Mouse (Mus musculus): ENCODE measurements at regions not wholly inside any gene's neighbourhood (a gene's known extent, or its start where the extent isn't known, plus 50 kb on each side); places are given as distances from the start of the nearest gene placed in this dataset.

DNA sequence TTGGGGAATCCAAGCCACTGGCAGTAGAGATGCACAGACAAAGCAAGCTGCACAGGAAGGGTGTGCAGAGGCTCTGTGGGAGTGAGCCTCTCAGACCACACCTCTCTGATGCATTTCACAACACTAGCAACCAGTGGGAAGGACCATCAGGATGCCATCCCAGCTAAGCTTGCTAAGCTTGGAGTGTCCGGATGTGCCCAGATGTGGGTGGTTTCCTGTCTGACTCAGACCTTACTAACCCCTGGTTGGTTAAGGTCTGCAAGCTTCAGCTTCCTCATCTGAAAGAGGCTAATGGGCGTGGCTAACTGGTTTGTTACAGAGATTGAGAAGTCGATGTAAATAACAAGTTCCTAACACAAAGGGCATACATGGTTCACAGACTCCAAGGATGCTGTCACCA lies 186.6 kb upstream of the Ubl3 start:
- 71% methylated on average over 3 of the region's 3 CpGs for WGBS
- Histone ChIP-seq H3K4me3 (replicated peaks) (no peak overlapping the region), H3K27me3 (replicated peaks) (no peaks in the 10 kb centered on the region), H3K9ac (no peak overlapping the region), H3K27ac (no peak overlapping the region), H3K9me3 (no peaks in the 10 kb centered on the region; the same call in 1 of the 2 replicates), H3K36me3 (no peaks in the 10 kb centered on the region), H3K4me1 (replicated peaks) (peaks cover 12% of the 10 kb centered on the region), H3K4me2 (replicated peaks) (no peak overlapping the region)
- ATAC-seq: peak; percentile 24; the same call in 1 of the 2 replicates

DNA sequence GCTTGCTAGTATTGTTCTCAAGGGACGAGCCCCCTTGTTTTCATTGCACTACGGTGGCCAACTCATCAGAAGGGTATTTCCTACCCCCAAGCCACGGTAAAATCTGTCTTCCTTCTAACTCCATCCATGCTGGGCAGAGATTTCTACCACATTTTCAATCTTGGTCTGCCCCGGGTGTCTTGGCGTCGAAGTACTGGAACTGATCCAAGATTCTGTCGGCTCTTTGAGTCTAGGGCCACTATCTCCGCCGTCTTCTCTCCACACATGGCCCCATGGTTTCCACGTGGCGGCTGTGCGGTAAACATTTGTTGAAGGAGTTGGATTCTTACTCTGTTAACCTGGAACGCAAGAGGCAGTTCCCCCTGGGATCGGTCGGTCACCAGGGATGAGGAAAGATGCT lies 177.0 kb upstream of the Ubl3 start:
- H3K9ac ChIP-seq: no peak overlapping the region
- no peak for ATAC-seq
- no peaks in the 10 kb centered on the region for H3K27me3 ChIP-seq (replicated peaks)
- no peak overlapping the region for H3K4me2 ChIP-seq (replicated peaks)
- no peaks in the 10 kb centered on the region for H3K36me3 ChIP-seq
- WGBS: 78% methylated on average over 15 of the region's 15 CpGs
- H3K4me3 ChIP-seq (replicated peaks): no peak overlapping the region
- no peaks in the 10 kb centered on the region for H3K4me1 ChIP-seq (replicated peaks)
- no peaks in the 10 kb centered on the region for H3K9me3 ChIP-seq
- H3K27ac ChIP-seq: no peak overlapping the region

DNA sequence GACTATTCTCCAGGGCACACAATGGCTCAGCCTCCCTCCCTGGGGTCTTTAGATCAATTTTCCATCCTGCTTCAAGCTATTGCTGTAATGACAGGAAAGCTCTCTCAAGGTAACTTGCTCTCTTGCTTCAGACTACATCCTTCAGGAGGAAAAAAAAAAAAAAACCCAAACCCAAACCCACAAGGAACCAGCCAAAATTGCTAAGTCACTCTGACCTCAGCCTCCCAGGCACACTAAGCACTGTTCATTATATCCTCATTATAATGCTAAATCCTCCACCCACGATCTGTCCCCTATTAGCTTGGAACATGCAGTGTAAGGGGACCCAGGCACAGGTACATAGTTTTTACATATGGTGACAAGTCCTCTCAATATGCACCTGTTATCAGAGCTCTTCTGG lies 175.9 kb upstream of the Ubl3 start:
- no peaks in the 10 kb centered on the region for H3K36me3 ChIP-seq
- H3K4me3 ChIP-seq (replicated peaks): no peak overlapping the region
- no peak for ATAC-seq
- H3K27ac ChIP-seq: no peak overlapping the region
- H3K9me3 ChIP-seq: no peaks in the 10 kb centered on the region
- no peaks in the 10 kb centered on the region for H3K4me1 ChIP-seq (replicated peaks)
- 80% methylated on average over 1 of the region's 1 CpGs for WGBS
- H3K27me3 ChIP-seq (replicated peaks): no peaks in the 10 kb centered on the region
- H3K9ac ChIP-seq: no peak overlapping the region
- no peak overlapping the region for H3K4me2 ChIP-seq (replicated peaks)

GRCm38 (mm10) chr5:148726442-148726841 lies 173.9 kb upstream of the Ubl3 start:
- Histone ChIP-seq H3K36me3 (no peaks in the 10 kb centered on the region), H3K4me1 (replicated peaks) (no peaks in the 10 kb centered on the region), H3K27me3 (replicated peaks) (no peaks in the 10 kb centered on the region), H3K9me3 (no peaks in the 10 kb centered on the region), H3K4me3 (replicated peaks) (no peak overlapping the region), H3K27ac (no peak overlapping the region), H3K4me2 (replicated peaks) (no peak overlapping the region), H3K9ac (no peak overlapping the region)
- WGBS: 75% methylated on average over 7 of the region's 7 CpGs
- no peak for ATAC-seq

DNA sequence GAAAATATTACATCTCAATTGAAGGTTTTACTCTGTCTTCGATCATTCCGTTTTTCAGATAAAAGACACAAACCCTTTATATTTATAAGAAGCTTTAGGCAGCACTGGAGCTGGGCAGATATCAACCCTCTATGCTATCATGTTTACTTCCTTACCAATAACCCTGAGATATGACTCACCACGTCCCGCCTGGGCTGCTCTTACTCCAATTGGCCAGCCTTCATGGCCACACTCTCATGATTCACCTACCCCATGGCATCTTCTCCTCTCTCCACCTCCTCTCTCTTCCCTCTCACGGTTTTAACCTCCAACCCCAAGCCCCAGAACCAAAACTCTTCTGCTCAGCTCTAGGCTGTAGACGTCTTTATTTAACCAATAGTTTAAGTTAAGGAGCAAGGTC lies 171.9 kb upstream of the Ubl3 start:
- ATAC-seq: no peak
- no peaks in the 10 kb centered on the region for H3K4me1 ChIP-seq (replicated peaks)
- no peak overlapping the region for H3K4me2 ChIP-seq (replicated peaks)
- no peaks in the 10 kb centered on the region for H3K27me3 ChIP-seq (replicated peaks)
- WGBS: 73% methylated on average over 6 of the region's 6 CpGs
- no peaks in the 10 kb centered on the region for H3K9me3 ChIP-seq
- H3K9ac ChIP-seq: no peak overlapping the region
- H3K36me3 ChIP-seq: no peaks in the 10 kb centered on the region
- no peak overlapping the region for H3K4me3 ChIP-seq (replicated peaks)
- H3K27ac ChIP-seq: no peak overlapping the region

GRCm38 (mm10) chr5:148723677-148724227 lies 171.2 kb upstream of the Ubl3 start:
- Histone ChIP-seq H3K4me3 (replicated peaks) (no peak overlapping the region), H3K36me3 (no peaks in the 10 kb centered on the region), H3K9ac (no peak overlapping the region), H3K4me2 (replicated peaks) (no peak overlapping the region), H3K27ac (no peak overlapping the region), H3K4me1 (replicated peaks) (no peaks in the 10 kb centered on the region), H3K27me3 (replicated peaks) (no peaks in the 10 kb centered on the region), H3K9me3 (no peaks in the 10 kb centered on the region)
- 87% methylated on average over 11 of the region's 11 CpGs for whole genome bisulfite sequencing
- ATAC-seq: no peak

GRCm38 (mm10) chr5:148720604-148721003 lies 168.0 kb upstream of the Ubl3 start:
- H3K4me2 ChIP-seq (replicated peaks): no peak overlapping the region
- H3K4me3 ChIP-seq (replicated peaks): no peak overlapping the region
- H3K9me3 ChIP-seq: no peaks in the 10 kb centered on the region
- WGBS: 89% methylated on average over 5 of the region's 5 CpGs
- no peak overlapping the region for H3K27ac ChIP-seq
- no peak for ATAC-seq
- no peaks in the 10 kb centered on the region for H3K36me3 ChIP-seq
- H3K9ac ChIP-seq: no peak overlapping the region
- H3K27me3 ChIP-seq (replicated peaks): no peaks in the 10 kb centered on the region
- H3K4me1 ChIP-seq (replicated peaks): no peaks in the 10 kb centered on the region

- ATAC-seq: no peak
- 89% methylated on average over 6 of the region's 6 CpGs for WGBS
- H3K9me3 ChIP-seq: no peaks in the 10 kb centered on the region
- H3K4me3 ChIP-seq (replicated peaks): no peak overlapping the region
- H3K36me3 ChIP-seq: no peaks in the 10 kb centered on the region
- no peak overlapping the region for H3K4me2 ChIP-seq (replicated peaks)
- no peaks in the 10 kb centered on the region for H3K27me3 ChIP-seq (replicated peaks)
- 0 out of 2 replicates have a peak, but pooled peaks cover 2% of the 10 kb centered on the region for H3K4me1 ChIP-seq (replicated peaks)
- no peak overlapping the region for H3K9ac ChIP-seq
- H3K27ac ChIP-seq: no peak overlapping the region
Measured at GRCm38 (mm10) chr5:148716633-148717032, 164.0 kb upstream of the Ubl3 start.

GRCm38 (mm10) chr5:148715218-148715991 lies 162.8 kb upstream of the Ubl3 start:
- Histone ChIP-seq H3K4me3 (replicated peaks) (no peak overlapping the region), H3K9me3 (no peaks in the 10 kb centered on the region), H3K4me2 (replicated peaks) (no peak overlapping the region; the same call in 1 of the 2 replicates), H3K36me3 (no peaks in the 10 kb centered on the region), H3K27ac (no peak overlapping the region), H3K27me3 (replicated peaks) (no peaks in the 10 kb centered on the region), H3K9ac (no peak overlapping the region), H3K4me1 (replicated peaks) (0 out of 2 replicates have a peak, but pooled peaks cover 2% of the 10 kb centered on the region)
- ATAC-seq: peak; percentile 75
- 55% methylated on average over 15 of the region's 15 CpGs for WGBS

DNA sequence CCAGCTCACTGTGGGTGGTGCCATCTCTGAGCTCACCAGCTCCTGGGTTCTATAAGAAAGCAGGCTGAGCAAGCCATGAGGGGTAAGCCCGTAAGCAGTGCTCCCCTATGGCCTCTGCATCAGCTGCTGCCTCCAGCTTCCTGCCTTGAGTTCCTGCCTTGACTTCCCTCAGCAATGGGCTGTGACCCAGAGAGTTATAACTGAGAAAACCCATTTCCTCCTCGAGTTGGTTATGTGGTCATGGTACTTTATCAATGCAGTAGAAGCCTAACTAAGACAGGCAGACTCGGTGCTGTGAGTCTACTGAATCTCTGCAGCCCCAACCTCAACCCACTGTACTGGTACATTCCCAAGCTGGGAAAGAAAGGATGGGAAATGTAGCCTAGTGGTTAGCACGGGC lies 162.2 kb upstream of the Ubl3 start:
- Histone ChIP-seq H3K36me3 (no peaks in the 10 kb centered on the region), H3K27me3 (replicated peaks) (no peaks in the 10 kb centered on the region), H3K4me3 (replicated peaks) (no peak overlapping the region), H3K27ac (no peak overlapping the region), H3K9ac (no peak overlapping the region), H3K4me1 (replicated peaks) (0 out of 2 replicates have a peak, but pooled peaks cover 2% of the 10 kb centered on the region), H3K9me3 (no peaks in the 10 kb centered on the region), H3K4me2 (replicated peaks) (no peak overlapping the region)
- WGBS: 70% methylated on average over 4 of the region's 4 CpGs
- ATAC-seq: no peak

DNA sequence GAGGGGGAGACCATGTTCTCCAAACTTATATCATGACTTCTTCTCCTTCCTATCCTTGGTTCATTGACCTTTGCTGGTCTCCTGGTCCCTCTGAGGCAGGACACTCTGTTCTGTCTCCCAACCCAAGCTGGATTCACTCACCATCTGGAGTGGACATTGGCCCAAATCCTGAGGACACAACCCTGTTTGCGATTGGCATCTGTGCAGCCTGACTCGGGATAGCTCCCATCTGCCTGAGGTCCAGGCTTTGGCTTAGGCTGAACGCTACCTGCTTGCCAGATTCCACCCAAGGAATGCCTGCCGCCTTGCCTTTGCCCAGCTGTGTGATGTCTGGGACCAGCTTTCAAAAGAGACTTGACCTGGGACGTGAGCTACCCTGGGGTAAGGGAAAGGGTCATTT lies 161.2 kb upstream of the Ubl3 start:
- Histone ChIP-seq H3K27me3 (replicated peaks) (no peaks in the 10 kb centered on the region), H3K4me2 (replicated peaks) (no peak overlapping the region), H3K9ac (no peak overlapping the region), H3K36me3 (no peaks in the 10 kb centered on the region), H3K9me3 (no peaks in the 10 kb centered on the region), H3K4me3 (replicated peaks) (no peak overlapping the region), H3K4me1 (replicated peaks) (0 out of 2 replicates have a peak, but pooled peaks cover 4% of the 10 kb centered on the region), H3K27ac (no peak overlapping the region)
- ATAC-seq: no peak
- 91% methylated on average over 5 of the region's 5 CpGs for WGBS

GRCm38 (mm10) chr5:148713039-148713438 lies 160.4 kb upstream of the Ubl3 start:
- no peak for ATAC-seq
- H3K4me1 ChIP-seq (replicated peaks): peaks cover 10% of the 10 kb centered on the region; the same call in 1 of the 2 replicates
- no peaks in the 10 kb centered on the region for H3K27me3 ChIP-seq (replicated peaks)
- no peak overlapping the region for H3K9ac ChIP-seq
- no peaks in the 10 kb centered on the region for H3K36me3 ChIP-seq
- no peaks in the 10 kb centered on the region for H3K9me3 ChIP-seq
- H3K4me3 ChIP-seq (replicated peaks): no peak overlapping the region
- no peak overlapping the region for H3K4me2 ChIP-seq (replicated peaks)
- no peak overlapping the region for H3K27ac ChIP-seq

GRCm38 (mm10) chr5:148711570-148711969 lies 159.0 kb upstream of the Ubl3 start:
- no peak overlapping the region for H3K4me3 ChIP-seq (replicated peaks)
- H3K4me2 ChIP-seq (replicated peaks): no peak overlapping the region
- no peak overlapping the region for H3K9ac ChIP-seq
- no peak for ATAC-seq
- H3K36me3 ChIP-seq: no peaks in the 10 kb centered on the region
- H3K27ac ChIP-seq: no peak overlapping the region
- 82% methylated on average over 5 of the region's 5 CpGs for WGBS
- H3K9me3 ChIP-seq: no peaks in the 10 kb centered on the region
- no peaks in the 10 kb centered on the region for H3K27me3 ChIP-seq (replicated peaks)
- H3K4me1 ChIP-seq (replicated peaks): peaks cover 12% of the 10 kb centered on the region; the same call in 1 of the 2 replicates

All from intestine, embryonic 15.5 days (tissue).